Mouse (Mus musculus): ENCODE data around the gene Tm9sf2.
"Not testable (repeated sequence)": the region's sequence is repeated elsewhere in the genome, so short reads cannot be mapped to it uniquely, and the experiment has no call there.

The Tm9sf2 gene

DNA sequence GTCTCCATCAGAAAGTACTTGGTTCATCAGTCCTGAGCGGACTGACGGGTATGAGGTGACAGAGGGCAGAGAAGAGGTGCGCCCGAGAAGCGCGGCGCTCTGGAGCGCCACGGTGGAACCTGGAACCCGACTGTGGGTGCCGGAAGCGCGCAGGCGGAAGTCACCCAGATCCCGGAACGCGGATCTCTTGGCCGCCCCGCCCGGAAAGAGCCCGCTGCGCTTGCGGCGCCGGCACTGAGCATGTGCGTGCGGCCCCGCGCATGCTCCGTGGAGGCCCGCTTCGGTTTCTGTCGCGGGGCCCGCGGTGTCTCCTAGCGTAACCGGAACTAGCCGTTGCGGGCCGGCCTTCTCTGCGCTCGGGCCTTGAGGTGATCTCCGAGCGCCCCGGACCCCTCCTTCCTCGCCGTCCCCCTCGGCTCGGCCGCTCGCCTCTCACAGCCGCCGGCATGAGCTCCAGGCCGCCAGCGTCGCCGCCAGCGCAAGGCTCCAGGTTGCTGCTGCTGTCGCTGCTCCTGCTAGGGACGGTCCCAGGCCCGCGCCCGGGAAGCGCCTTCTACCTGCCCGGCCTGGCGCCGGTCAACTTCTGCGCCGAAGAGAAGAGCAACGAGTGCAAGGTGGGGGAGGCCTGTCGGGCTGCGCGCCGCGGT lies at the start of gene Tm9sf2:
Gene Tm9sf2, plus strand, starts transcription at position 217 of the 647 bp plus-strand sequence.
- peak; percentile 97 to 98 for DNase-seq (ENCODE audit: inconsistent age in 2 of 2, low spot score in 1 of 2)

DNA sequence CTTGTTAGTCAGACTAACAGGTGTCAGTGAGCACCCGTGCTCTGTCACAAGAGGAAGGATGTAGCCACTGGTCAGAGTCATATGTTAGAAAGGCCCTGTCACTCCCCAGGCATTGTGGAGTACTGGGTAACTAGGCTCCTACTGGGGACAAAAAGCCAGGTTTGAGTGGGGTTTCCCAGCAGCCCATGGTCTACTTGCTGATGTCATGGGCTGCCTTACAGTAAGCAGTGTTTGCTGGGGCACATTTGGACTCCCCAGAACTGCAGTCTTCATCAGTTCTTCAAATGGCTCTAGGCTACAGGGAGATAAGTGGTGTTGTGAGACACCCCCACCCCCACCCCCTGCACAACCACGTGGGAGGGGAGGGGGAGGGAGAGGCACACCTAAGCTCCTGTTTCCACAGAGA lies 48.9 kb upstream of the Tm9sf2 start:
- no peak for DNase-seq (ENCODE audit: inconsistent age in 2 of 2, low spot score in 1 of 2)

DNA sequence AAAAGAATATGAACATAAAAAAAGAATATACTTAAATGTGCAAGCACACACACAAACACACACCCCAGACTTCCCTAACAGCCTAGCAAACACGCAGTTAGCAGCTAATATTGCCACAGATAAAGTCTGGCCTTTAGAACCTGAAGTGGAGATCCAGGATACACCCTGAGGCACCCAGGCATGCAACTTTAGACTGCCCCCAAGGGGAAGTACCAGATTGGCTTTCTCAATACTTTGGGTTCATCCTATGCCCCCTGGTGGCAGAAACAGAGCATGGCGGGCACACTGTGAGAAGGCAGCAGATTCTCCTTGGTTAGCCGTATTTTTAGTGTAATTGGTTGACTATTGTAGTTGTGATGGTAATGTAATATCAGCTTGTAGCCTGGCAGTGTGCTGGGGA lies 46.2 kb upstream of the Tm9sf2 start:
- DNase-seq (ENCODE audit: inconsistent age in 2 of 2, low spot score in 1 of 2) = peak; percentile 73 to 94

DNA sequence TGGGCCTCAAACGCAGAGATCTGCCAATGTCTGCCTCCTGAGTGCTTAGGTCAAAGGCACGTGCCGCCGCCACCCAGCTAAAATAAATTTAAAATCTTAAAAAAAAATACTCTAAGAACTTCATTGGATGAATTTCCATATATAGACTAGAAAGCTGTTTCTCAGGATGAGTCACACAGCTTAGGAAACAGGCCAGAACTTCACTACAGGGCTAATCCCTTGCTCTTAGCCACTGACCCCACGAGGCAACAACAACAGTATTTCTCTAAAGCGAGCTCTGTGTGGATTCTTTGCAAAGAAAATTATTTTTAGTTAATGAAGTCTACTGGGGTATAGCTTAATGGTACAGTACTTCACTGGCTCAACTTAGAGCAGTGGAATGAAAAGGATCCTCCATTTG lies 45.5 kb upstream of the Tm9sf2 start:
- DNase-seq (ENCODE audit: inconsistent age in 2 of 2, low spot score in 1 of 2) = no peak

DNA sequence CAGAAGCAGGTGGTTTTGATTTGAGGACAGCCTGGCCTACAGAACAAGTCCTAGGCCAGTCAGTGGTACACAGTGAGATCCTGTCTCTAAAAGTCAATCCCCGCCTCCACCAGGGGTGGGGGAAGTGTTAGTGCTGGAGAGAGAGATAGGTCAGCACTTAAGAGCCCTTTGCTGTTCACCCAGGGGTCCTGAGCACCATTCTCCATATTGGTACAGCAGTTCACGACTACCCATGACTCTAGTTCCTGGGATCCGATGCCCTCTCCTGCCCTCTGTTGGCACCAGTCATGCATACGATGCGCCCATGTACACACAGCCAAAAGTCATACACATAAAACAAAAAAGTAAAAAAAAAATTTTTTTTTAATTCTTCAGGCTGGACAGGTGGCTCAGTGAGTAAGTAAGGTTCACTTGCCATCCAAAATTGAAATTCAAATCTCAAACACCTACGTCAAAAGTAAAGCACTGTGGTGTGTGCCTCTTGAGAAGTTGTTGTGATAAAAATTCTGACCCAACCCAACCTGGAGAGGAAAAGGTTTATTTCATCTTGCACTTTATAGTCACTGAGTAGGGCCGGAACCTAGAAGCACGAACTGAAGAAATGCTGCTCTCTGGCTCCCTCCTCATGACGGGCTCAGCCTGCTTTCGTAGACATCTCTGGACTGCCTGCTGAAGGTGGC lies 44.3 kb upstream of the Tm9sf2 start:
- DNase-seq (ENCODE audit: inconsistent age in 2 of 2, low spot score in 1 of 2) = no peak

DNA sequence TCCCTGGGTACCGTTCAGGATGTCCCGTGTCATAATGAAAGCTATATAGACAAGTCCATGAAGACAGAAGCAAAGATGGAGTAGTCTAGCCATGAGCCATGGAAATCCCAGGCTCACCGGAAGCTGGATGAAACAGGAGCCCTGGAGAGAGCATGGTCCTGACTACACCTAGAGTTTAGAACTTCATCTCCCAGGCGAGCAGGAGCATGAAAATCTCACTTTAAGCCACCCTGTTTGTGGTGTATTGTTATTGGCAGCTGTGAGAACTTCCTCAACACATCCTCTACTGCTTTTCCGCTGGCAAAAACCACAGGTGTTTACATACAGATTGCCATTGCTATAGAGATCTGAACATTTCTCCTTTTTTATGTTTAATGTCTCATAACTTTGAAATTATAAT lies 43.2 kb upstream of the Tm9sf2 start:
- no peak for DNase-seq (ENCODE audit: inconsistent age in 2 of 2, low spot score in 1 of 2)

DNA sequence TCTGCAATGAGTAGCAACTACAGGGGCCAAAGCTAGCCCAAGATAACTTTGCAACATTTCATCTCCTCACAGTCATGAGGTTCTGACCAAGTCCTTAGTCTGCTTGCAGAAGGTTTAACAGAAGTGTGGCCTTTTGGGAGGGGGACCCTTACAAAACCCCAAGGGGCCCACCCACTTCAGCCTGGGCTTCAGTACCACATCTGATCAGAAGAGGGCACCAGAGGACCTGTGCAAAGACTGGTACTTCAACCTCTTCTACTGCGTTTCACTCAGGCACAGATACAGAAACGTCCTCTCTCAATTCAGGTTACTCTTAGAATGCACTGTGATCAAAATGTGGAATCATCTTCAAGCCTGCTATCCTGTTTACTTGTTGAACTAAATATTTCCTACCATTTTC lies 42.3 kb upstream of the Tm9sf2 start:
- DNase-seq (ENCODE audit: inconsistent age in 2 of 2, low spot score in 1 of 2) = peak; percentile 53 to 81

DNA sequence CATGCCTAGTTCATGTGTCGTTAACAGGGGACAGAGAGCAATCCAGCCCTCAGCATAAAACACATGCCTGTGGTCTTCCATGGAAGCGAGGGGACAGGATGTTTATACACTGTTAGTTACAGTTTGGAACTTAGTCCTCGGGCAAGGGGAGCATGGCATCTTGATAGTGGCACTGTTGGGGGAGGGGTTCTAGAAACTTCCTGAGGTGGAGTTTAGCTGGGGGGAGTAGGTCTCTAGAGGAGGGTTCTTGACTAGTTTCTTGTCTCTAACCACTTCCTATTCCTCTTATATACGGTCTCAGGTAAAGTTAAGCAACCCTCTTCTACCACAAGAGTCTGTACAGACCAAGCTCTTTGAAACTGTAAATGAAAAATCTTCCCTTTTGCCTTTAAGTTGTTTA lies 40.6 kb upstream of the Tm9sf2 start:
- no peak for DNase-seq (ENCODE audit: inconsistent age in 2 of 2, low spot score in 1 of 2)

DNA sequence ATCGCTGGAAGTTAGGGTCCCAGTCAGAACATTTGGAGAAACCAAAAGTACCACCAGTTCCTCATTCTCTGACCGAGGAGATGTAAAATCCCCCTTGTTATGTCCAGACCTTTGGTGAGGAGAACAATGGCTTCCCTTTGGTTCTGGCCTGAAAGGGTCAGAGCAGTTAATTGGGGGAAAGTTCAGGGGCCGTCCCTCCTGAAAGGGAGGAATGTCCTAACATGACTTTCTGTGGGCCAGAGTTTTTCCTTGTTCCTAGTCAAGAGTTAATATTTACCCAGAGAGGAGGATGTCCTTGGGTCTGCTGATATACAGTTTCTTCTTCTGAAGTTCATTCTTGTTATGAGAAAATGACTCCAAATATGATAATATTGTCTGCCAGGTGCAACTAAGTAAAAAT lies 38.8 kb upstream of the Tm9sf2 start:
- DNase-seq (ENCODE audit: inconsistent age in 2 of 2, low spot score in 1 of 2) = not testable (repeated sequence)

DNA sequence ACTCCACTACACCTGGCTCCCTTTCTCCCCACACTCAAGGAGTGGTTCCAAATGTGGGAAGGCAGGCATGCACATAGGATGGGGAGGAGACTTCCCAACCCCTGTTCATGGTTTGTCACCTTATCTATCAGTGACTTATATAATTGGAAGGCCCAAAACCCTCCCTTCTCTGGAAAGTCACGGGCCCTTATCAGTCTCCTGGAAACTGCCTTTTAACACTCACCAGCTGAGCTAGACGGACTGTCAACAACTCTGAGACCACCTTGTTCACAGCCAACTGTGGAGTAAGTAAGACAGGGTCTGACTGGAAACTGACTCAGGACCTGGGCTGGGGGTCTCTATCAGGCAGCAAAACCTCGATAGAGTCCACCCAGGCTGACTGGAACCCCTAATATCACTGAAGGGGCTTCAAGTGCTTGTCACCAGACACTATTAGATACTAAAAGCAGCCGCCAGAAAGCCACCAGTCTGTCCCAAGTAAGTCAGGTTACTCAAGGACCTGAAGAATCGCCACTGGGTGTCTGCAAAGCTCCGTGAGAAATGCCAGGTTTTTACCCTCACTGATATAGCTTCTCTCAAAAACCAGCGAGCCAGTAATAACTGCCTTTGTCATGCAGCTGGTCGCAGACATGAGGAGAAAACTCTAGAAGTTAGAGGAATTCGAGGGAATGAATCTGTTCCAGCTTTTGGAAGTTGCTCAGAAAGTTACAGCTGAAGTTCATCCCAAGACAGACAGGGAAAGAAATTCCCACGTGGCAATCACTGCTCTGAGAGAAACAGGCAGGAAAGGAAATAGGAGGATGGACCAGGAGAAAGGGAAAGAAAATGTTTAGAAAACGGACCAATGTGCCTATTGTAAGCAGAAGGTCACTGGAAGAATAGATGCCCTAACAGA lies 37.8 kb upstream of the Tm9sf2 start:
- DNase-seq (ENCODE audit: inconsistent age in 2 of 2, low spot score in 1 of 2) = no peak

DNA sequence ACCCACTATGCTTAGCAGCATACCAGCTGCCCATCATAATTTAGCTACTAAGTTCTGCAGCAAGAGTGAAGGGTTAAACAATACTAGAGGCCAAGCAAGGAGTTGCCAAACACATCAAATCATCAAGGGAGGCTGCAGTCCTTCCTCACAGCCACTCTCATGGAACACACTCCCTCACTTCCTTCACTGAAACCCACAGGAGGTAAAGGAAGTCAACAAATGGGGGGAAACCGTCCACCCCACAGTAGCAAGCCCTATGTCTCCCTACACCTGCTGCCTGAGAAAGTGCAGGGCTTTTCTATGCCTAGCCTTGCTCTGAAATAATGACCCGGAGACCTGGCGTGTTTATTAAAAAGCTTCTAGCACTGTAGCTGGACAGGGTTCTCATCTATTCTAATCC lies 36.9 kb upstream of the Tm9sf2 start:
- DNase-seq (ENCODE audit: inconsistent age in 2 of 2, low spot score in 1 of 2) = no peak

DNA sequence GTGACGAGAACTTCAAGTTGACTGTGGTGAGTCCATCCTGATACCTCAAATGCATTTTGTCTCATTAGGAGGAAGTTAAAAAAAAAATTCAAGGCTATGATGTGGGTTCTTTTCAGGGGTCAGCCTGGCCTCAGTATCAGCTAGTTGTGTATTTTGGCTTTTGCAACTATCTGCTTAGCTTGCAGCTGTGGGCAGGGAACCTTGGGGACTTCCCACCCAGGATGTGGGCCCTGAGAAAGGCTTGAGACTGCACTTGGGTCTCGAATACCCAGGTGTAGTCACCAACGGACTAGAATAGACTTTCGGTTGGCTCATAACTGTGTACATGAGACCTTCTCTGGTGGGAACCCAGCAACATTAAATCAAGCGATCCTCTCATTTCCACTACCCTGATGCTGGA lies 33.4 kb upstream of the Tm9sf2 start:
- DNase-seq (ENCODE audit: inconsistent age in 2 of 2, low spot score in 1 of 2) = no peak

DNA sequence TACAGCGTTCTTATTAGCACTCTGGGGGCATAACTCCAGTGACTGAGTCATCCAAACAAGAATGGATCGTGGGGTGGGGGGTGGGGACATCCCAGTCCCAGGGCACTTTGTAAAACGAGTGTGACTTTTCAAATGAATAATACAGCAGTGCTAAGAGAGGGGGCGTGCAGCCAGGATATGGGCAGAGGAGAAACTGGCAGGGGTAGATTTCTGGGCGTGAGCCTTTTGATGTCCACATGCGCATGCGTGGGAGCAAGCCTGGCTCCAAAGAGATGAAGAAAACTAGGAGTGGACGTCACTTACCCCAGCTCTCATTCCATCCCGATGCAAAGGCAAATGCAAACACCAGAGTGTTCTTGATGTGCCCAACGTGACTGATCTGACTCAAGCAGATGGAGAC lies 32.5 kb upstream of the Tm9sf2 start:
- peak in 1 of 2 experiments; percentile 13 for DNase-seq (ENCODE audit: inconsistent age in 2 of 2, low spot score in 1 of 2)

DNA sequence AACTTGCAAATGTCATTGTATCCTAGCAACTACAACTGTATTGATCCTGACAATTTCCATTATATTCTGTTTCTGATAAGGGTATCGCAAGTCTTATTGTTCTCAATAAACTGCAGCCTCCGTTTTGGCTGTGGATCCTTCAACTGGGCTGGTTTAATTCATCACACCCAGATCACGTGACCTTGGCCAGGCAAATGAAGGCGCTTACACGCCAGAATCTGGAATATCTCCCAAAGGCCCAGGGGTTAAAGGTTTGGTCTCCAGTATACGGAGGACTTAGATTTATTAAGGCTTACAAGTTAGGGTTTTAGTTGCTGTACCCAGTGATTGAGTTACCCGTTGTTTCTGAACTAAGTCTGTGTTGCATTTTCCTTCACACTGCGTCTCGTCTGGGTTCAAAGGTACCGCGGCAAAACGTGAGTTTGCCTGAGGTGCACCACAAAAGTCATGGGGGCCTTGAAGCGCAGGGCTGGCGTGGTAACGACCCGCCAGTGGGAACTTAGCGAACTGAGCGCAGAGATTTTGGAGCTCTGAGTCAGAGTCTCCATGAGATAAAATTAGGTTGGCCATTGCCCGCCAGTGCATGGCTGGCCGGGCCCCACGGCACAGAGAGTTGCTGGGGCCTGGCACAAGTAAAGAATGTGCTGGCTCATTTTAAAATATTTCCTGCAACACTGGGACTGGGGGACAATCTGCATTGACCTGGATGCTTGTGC lies 31.2 kb upstream of the Tm9sf2 start:
- DNase-seq (ENCODE audit: inconsistent age in 2 of 2, low spot score in 1 of 2) = peak in 1 of 2 experiments; percentile 39

DNA sequence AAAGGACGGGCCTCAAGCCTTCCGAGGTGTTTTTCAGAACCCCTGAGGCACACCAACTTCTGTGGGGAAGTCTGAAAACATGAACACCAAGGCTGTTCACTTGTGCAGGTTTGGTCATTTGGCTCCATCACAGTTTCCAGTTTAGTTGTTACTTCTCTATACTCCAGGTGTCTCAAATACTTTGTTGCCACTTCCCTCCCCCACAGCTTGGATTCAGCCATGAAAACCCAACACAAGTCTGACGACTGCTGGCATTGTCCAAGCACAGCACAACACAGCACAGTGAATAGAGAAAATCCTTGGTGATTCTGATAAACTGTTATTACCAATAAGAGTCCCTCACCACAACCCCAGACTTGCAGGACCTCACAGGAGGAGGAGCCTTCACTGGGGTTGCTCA lies 29.8 kb upstream of the Tm9sf2 start:
- DNase-seq (ENCODE audit: inconsistent age in 2 of 2, low spot score in 1 of 2) = no peak

DNA sequence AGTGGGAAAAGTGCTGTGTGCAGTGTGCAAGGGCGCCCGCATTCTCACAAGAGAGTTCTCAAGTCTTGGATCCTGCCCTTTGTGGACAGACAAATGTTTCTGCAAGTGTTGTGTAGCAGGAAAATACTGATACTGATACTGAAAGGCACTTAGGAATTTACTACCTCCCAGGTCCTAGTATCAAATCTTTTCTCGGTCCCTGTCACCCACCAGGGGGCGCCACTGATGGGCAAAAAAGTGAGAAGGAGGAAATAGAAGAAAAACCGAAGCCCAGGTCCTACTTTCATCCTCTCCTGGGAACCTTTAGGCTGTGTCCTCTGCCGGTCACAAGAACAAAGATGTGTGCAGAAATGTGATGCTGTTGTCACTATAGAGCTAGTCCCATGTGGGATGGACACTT lies 27.4 kb upstream of the Tm9sf2 start:
- peak; percentile 41 to 81 for DNase-seq (ENCODE audit: inconsistent age in 2 of 2, low spot score in 1 of 2)

DNA sequence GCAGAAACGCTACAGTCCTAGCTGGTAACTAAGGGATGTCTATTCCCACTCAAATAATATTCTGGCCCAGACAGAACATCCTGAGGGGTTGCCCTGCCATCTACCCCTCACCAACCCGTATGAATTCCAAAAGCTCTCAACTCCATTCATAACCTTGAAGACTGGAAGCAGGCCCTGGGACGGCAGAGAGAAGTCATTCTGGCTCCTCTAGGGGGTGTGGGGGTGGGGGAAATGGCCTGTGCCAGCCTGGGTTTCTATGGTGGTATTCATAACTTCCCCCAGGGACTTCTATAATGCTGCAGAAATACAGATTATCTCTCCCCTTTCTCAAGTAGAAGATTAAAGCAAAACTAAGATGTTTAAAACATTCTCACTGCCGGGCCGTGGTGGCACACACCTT lies 26.9 kb upstream of the Tm9sf2 start:
- no peak for DNase-seq (ENCODE audit: inconsistent age in 2 of 2, low spot score in 1 of 2)

DNA sequence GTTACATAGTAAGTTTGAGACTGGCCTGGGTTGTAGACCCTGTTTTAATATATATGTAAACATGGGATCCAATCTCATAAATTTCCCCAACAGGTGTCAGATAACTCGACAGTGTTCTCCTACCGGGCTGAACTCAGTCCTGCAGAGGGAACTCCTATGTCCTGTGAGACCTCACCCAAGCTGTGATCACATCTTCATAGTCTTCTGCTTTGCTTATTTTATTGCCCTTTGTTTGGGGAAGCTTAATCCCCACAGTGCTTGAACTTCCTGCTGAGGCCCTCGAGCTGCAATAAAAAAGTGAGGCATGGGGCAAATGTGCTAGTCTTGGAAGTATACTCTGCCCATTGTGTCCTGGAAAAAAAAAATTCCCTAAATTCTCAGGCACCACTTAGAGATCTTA lies 25.5 kb upstream of the Tm9sf2 start:
- no peak for DNase-seq (ENCODE audit: inconsistent age in 2 of 2, low spot score in 1 of 2)

DNA sequence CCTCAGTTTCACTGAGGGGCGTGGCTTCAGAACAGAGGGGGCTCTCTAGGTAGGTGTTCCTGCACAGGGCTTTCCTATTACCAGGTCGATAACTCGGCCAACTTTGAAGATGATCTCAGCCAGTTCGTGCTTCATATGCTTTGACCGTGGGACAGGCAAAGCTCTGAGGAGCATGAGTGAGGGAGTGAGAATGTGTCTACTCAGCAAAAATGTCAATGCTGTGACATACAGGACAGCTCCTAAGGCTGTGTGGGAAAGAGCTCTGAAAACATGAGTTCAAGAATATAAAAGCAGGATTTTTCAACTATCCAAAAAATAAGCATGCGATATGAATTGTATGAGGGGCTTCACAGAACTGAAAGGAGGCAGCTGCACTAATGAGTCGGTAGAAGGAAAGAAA lies 23.3 kb upstream of the Tm9sf2 start:
- no peak for DNase-seq (ENCODE audit: inconsistent age in 2 of 2, low spot score in 1 of 2)

DNA sequence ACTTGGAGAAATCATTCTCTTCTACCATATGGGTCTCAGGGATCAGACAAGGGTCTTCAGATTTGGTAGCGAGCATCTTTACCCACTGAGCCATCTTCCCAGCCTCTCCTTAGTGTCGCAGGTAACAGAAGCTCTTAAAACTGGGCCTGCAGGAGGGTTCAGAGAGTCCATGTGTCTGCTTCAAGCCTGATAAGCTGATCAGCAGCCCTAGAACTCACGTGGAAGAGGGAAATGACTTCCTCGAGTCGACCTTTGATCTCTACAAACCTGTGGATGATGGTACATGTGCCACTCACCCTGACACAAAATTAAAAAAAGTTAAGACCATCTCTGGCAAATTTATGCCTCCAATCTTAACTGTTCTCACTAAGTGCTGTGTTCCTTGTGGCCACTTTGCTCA lies 18.9 kb upstream of the Tm9sf2 start:
- no peak for DNase-seq (ENCODE audit: inconsistent age in 2 of 2, low spot score in 1 of 2)

DNA sequence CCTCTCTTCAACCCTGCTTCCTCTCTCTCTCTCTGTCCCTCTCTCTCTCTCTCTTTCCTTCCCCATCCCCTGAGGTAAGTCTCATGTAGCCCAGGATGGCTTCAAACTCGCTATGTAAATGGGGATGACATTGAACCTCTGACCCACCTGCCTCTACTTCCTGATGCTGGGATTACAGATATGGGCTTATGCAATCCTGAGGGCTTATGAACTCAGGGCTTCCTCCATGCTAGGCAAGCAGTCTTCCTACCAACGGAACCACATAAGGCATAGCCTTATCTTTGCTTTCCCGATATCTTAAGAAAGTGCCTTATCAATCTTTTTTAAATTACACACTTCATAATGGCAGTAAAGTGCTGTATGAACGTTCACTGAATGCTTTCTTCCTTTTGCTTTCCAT lies 14.5 kb upstream of the Tm9sf2 start:
- no peak for DNase-seq (ENCODE audit: inconsistent age in 2 of 2, low spot score in 1 of 2)

All from adrenal gland, adult (tissue).